Mouse (Mus musculus): ENCODE results near the gene Cryba1.

Gene Cryba1

GRCm38 (mm10) chr11:77719055-77719454 is 6.0 kb downstream of the Cryba1 start:
- ATAC-seq (ENCODE audit: low TSS enrichment) = no peak

DNA sequence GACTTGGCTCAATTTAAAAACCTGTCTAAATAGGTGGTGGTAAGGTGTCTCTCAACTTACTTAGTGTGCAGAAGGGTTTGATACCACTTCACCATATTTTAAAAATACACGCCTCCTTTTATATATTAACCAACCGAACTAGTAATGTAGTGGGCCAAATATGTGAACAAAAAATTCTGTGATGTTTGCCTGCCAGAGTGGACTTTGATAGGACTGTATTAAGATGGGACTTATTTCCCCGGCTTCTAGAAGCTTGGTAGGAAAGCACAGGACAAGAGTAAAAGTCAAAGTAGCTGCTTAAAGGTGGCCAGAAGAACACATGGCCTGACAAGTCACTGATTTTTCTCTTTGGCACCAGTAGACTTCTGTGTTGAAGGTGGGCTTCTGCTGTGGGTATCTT is 11.3 kb downstream of the Cryba1 start:
- no peak for ATAC-seq (ENCODE audit: low TSS enrichment)

GRCm38 (mm10) chr11:77709039-77709438 is 16.0 kb downstream of the Cryba1 start:
- no peak for ATAC-seq (ENCODE audit: low TSS enrichment)

DNA sequence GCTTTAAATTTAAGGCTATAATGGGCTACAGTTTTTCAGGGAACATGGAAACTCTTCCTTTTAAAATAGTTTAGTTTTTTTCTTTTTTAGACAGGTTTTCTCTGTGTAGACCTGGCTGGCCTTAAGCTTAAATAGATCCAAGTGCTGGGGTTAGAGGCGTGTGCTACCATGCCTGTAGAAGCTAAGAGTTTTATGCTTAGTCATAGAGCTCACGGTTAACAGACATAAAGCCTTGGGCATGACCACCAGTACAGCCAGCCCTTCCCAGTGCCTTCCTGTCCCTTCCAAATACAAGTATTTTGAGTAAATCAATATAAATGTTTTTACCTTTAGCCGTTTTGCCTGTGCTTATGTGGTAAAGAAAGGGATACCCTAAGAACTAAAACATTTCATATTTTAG is 19.2 kb downstream of the Cryba1 start:
- ATAC-seq (ENCODE audit: low TSS enrichment) = no peak

GRCm38 (mm10) chr11:77697232-77697631 is 27.9 kb downstream of the Cryba1 start:
- ATAC-seq (ENCODE audit: low TSS enrichment) = no peak

GRCm38 (mm10) chr11:77693026-77693425 is 32.1 kb downstream of the Cryba1 start:
- no peak for ATAC-seq (ENCODE audit: low TSS enrichment)

GRCm38 (mm10) chr11:77687541-77688131 is 37.4 kb downstream of the Cryba1 start:
- ATAC-seq (ENCODE audit: low TSS enrichment) = no peak

- ATAC-seq (ENCODE audit: low TSS enrichment) = peak; percentile 22; the same call in 1 of the 2 replicates
These were observed 38.1 kb downstream of the Cryba1 start for GRCm38 (mm10) chr11:77686841-77687540.

DNA sequence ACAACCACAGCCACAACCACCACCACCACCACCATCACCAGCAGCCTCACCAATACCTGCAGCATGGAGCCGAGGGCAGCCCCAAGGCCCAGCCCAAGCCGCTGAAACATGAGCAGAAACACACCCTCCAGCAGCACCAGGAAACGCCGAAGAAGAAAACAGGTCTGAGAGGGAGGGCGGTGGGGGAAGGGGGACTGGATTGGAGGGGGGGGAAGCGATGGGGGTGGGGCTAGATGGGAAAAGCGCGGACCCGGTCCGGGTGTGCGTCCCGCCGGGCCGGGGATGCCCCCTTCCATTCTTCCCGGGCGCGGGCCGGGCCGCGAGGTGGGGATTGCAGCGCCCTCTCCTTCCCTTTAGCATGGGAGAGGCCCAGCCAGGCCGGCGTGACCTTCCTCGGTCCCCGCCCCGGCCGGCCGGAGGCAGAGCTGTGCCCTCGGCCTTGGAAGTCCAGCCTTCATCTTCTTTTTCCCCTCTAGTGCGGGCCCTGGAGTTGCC is 38.7 kb downstream of the Cryba1 start:
- peak; percentile 24; the same call in 1 of the 2 replicates for ATAC-seq (ENCODE audit: low TSS enrichment)

DNA sequence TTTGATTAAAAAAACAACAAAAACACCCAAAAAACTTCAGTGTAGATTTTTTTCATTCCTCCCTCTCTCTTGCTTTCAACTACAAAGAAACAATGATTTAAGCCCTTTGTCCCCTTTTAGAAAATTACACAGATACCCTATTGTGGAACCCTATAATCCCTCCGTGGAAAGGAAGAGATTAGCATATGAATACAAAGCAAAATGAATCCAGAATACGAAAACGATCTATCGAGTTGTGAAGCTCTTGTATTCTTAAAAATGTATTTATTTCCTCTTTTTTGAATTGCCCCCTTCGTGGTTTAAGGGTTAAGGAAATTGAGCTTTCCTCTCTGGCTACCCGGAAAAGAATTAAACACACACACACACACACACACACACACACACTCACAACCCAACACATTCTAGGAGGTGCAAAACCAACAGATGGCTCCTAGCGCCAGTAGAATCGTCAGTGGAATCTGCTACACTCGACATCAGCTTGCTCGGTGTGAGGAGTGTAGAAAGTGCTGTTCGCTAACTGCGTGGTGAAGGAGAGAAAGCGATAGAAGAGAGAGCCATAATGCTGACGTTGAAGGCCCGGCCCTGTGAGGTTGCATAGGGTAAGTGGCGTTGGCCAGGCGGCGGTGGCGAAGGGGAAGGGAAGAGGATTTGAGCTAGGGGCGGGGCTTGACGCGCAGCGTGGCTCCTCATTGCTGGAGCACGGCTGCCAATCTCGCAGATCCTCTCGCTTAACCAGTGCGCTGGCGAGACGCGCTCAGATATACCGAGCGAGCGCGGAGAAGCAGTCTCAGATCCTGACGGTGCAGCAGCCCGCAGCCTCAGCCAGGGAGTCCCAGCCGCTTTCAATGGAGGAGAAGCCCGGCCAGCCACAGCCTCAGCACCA is 39.5 kb downstream of the Cryba1 start, which contains the start of gene Nufip2:
TSS of gene Nufip2 (plus strand) at position 773 of the 883 bp plus-strand sequence.
- ATAC-seq (ENCODE audit: low TSS enrichment) = peak; percentile 98

DNA sequence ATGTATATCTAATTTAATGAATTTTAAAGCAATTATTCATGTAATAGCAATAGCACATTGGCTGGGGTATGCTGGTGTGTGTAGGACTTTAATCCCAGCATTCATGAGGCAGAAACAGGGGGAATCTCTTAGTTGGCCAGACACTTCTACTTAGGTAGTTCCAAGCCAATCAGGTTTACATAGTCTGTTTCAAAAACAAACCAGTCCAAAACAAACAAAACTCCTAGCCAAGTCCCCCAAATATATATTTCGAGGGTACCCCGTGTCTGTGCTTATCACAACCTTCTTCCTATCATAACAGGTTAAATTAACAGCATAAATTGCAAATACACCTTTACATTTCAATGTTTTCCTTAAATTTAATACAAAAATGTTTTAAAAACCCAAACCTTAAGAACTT is 40.2 kb downstream of the Cryba1 start:
- ATAC-seq (ENCODE audit: low TSS enrichment) = no peak

- no peak for ATAC-seq (ENCODE audit: low TSS enrichment)
These were observed 45.1 kb downstream of the Cryba1 start for GRCm38 (mm10) chr11:77680018-77680417.

DNA sequence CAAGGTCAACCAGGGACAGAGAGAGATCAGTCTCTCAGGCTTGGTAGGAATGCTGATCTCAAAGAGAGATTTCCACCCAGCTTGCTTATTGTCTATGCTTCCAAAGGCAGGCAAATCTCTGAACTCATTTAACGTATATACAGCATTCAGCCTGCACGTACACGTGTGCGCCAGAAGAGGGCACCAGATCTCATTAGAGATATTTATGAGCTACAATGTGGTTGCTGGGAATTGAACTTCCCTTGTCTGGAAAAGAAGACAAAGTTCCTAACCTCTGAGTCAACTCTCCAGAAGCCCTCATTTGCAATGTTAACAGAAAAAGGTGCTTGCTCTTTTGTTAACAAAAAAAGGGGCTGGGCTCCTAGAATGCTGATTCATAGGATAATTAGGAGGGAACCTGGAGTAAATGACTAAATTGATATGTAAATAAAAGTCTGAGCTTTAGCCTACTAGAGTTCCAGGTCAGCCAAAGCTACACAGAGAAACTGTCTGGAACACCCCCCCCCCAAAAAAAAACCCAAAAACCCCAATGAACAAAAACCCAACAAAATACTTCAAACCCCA is 51.6 kb downstream of the Cryba1 start:
- no peak for ATAC-seq (ENCODE audit: low TSS enrichment)

GRCm38 (mm10) chr11:77672746-77673145 is 52.3 kb downstream of the Cryba1 start:
- ATAC-seq (ENCODE audit: low TSS enrichment) = no peak
